Mouse (Mus musculus) kidney, adult 2 months (tissue): Measurements from ENCODE around the gene Tacc3.

Source experiments
- CTCF ChIP-seq: fragments of 200-500 bp; conservative IDR thresholded peaks from 2 replicates; pipeline ENCODE4 v1.5.1; 2011; ENCODE audit warnings: low read depth, mild to moderate bottlenecking, control low read depth, low read length, moderate library complexity, mixed read lengths; ENCODE audit not compliant: insufficient read depth, insufficient read length
- POLR2A ChIP-seq: fragments of 200-500 bp; IDR thresholded peaks from one replicate; pipeline ENCODE4 v1.6.1; 2011; ENCODE audit warnings: low read depth, low read length, control low read depth

DNA sequence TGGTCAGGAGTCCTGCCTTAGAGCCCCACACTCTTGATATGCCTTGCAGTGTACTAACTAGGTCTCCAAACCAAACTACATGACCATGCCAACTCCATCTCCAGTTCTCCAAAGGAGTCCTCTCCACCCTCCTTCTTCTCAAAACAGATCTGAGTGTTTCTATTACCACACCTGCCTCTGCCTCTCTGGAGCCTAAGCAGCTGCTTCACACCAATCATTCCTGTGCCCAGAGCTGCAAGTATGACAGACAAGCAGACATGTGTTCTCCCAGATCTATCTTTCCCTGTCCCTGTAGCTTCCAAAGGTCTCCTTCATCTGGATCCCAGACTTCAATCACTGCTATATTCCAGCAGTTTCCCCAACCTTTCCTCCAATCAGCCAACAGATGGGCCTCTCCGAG is 1.2 kb upstream of the Tacc3 start:
- TF ChIP-seq POLR2A (no peak), CTCF (no peak)
